Mouse (Mus musculus): ENCODE measurements around the gene Hmgxb4.

- TF ChIP-seq CTCF (conservative IDR thresholded peaks at IDR 0.05; ENCODE audit: low read length) (no peak), NANOG (IDR thresholded peaks at IDR 0.05; ENCODE audit: borderline replicate concordance, low read length) (no peak)
Observed at GRCm38 (mm10) chr8:75067287-75067686, 74.1 kb downstream of the Hmgxb4 start.
